Mouse (Mus musculus) retina, embryonic 14.5 days (tissue): ENCODE results near the gene Hist1h1e.

Experiments used
- DNase-seq: peaks from one replicate; pipeline ENCODE4 v3.0.0-alpha.2; 2015; ENCODE audit warnings: low spot score

Hist1h1e gene

DNA sequence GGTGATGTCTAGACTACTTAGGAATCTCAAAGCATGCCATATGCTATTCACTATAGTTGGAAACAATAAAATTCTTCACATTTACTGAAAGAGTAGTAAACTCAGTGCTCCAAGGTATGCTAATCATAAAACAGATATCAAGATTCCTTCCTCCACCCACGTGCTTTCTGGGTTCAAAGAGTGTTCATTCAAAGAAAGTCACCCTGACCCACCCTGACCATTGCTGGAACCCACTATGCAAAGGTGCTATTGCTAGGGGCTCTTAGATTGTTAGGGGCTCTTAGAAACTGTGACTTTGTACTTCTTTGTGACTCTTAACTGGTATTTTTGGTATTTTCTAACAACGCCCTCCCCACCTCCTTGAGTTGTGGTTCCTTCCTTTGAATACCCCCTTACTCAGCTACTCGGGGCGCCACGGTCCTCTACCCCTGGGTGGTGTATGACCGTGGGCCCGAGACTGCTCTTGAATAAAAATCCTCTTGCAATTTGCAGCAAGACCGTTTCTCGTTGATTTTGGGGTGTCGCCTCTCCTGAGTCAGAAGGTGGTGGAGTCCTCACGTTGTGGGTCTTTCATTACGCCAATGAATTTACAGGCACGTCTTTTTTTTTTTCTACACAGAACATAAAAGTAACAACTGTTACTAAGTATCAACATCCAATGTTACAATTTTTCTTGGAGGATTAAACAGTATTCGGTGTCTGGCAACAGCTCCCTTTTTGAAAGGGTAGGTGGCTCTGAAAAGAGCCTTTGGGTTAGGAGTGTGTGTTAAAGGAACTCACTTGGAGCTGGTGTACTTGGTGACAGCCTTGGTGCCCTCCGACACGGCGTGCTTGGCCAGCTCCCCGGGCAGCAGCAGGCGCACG, 49.1 kb downstream of the Hist1h1e start:
- peak; percentile 22 for DNase-seq

DNA sequence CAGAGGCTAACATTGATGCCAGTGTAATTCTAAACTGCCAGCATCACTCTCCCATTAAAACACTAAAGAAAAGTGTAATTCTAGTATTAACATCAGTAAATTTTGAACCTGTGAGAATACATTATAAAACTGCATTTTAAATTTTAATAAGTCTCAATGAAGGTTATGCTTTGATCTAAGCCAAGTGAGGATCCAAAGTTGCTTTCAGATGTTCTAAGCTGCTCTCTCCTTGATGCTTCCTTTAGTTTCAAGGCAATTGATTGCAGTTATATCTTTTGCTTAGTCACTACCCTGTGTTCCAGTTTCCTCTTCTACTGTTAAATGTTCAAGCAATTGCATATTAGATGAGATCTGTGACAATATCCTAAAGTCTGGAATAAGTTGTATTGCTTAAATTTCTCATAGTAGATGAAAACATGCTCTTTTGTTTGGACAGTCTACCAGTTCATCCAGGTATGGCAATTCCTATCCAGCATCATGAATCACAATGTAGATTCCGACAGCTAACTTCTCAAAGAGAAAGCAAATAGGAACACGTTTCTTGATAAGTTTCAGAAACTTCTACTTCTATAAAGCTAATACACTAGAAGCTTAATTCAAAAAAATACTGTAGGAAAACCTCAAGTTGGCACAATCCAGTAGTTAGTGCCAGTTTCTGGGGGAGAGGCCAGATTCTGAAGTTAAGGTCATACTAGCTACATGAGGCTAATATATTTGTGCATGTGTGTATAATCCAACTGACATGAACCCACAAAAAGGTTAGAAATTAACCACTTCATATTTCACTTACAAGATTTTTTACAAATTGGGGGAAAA, 49.9 kb downstream of the Hist1h1e start:
- peak; percentile 24 for DNase-seq

DNA sequence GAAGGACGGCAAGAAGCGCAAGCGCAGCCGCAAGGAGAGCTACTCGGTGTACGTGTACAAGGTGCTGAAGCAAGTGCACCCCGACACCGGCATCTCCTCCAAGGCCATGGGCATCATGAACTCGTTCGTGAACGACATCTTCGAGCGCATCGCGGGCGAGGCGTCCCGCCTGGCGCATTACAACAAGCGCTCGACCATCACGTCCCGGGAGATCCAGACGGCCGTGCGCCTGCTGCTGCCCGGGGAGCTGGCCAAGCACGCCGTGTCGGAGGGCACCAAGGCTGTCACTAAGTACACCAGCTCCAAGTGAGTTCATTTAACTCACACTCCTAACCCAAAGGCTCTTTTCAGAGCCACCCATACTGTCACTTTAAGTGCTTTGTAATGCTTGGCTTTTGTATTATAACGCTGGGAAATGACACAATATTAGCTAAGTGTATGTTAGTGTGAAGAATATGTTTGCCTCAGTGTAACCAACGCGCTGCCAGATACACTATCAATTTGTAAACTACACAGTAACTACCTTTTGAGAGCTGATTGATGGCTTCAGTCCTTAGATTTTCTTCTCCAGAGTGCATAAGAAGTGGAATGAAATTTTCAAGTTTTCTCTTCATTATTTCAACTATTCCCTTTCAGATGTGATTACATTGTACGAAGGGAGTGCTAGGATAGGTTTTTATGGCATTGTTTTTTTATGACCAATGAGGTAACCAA, 50.7 kb downstream of the Hist1h1e start:
- DNase-seq: peak; percentile 60

DNA sequence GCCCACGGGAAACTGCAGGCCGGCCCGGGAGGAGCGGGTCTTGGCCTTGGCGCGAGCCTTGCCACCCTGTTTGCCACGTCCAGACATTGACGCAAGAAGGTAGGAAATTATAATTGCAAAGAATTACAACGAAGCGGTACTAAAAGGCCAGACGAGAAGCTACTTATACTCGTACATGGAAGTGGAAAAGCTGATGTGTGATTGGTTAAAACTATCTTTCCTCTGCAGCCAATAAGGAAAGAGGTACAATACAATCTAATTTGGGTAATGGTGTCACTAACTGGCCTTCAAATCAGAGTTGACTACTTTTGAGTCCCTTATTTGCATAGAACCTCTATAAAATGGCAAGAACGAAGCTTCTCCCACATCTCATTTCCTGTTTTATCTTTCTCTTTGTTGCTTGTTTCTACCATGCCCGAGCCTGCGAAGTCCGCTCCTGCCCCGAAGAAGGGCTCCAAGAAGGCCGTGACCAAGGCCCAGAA, 51.3 kb downstream of the Hist1h1e start, which contains the start of the genes Hist1h2ae and Hist1h2bg:
Hist1h2ae (minus strand) TSS at position 199 of the 482 bp plus-strand sequence.
Hist1h2bg (plus strand) TSS at position 375 of the 482 bp plus-strand sequence.
- DNase-seq: peak; percentile 95
